Mouse (Mus musculus) retina, postnatal 1 day (tissue): ENCODE data around the gene Kdf1.

ENCODE experiments used
- DNase-seq: peaks from one replicate; pipeline ENCODE4 v3.0.0-alpha.2; 2012

The Kdf1 gene

DNA sequence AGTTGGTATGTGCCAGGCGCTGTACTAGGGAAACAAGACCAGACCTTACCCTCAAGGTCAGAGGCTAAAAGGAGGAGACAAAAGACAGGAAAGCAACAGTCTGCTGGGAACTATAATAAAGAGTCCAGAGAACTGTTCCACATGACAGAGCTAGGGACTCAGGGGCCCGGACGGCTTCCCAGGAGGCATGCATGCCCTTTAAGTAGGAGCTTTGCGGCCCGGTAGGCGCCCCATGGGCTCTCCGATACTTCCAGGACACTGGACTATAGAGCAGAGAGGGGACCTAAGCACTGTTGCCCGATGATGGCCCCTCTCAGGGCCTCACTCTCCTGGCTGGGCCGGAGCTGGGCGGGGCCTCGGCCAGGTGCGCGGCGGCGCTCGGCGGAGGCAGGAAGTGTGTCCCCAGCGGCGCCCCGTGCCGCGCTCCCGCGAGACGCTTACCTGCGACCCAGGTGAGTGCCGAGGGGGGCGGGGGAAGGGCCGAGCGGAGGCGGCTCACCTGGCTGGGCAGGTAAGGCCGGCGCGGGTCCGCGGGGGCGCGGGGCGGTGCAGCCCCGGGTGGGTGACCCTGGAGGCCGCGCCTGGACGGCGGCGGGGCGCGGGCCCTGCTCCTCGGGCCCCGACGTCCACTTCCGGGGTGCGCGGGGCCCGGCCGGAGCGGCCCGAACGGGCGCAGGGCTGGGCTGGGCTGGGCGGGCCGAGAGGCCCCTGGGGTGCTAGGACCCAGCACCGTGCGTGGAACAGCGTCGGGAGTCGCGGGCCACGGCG is at the start of gene Kdf1:
Kdf1 (plus strand) TSS at position 363 of the 768 bp plus-strand sequence.
- no peak for DNase-seq

DNA sequence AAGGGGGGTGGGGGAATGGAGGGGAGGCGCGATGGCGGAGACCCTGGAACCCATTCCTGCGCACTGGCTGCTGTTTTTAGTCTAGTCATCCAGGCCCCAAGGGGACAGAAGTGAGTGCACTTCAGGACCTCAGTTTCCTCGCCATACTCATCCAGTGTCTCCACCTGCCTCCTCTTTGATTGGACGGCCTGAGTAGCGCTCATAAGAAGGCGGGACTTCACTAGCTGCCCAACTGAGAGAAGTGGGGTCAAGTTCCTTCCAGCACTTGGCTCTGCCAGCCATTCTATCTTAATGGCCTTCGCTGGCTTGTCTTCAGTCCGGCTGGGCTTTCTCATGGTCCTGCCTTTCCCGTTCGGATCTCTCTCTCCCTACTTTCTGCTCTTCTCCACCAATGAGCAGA is 49.6 kb upstream of the Kdf1 start:
- DNase-seq, result peak; percentile 55

DNA sequence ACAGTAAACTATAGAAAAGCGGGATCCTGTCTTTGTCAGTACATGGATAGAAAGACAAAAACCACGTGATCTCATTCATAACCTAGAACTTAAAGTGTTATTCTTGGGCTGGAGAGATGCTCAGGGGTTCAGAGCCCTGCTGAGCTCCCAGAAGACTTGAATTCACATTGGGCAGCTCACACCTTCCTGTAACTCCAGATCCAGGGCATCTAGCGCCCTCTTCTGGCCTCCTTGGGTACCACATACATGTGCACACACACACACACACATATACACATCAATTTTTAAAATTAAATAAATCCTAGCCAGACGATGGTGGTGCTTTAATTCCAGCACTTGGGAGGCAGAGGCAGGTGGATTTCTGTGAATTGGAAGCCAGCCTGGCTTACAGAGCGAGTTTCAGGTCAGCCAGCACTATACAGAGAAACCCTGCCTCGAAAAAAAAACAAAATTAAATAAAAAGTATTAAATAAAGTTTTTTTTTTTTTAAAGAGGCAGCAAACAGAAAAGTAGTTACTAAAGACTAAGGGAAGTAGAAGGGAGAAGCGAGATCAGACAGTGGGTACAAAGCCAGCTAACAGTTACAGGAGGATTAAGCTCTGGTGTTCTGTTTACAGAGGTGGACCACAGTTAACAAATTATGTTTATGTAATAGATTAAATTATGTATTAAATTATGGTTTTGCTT is 47.5 kb upstream of the Kdf1 start:
- DNase-seq, result no peak

DNA sequence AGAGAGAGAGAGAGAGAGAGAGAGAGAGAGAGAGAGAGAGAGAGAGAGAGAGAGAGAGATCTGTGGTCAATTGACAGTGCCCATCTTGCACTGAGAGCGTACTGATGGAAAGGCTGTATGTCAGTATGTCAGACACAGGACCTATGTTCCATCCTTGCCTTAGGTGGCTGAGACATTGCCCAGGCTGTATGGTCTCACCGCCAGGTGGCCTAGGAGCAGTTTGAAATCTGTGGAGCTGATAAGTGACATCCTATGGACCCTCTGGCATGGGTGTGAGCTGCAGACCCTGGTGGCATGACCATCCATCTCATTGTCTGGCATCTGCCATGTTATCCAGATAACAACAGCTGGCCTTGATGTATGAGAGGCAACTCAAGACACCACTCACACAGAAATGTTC is 44.9 kb upstream of the Kdf1 start:
- no peak for DNase-seq

- peak; percentile 99 for DNase-seq
These were observed 39.1 kb upstream of the Kdf1 start, which contains the start of gene Tent5b for GRCm38 (mm10) chr4:133479458-133480184. Tent5b (plus strand) TSS chr4:133480132.

GRCm38 (mm10) chr4:133480185-133480537 is 38.6 kb upstream of the Kdf1 start:
- no peak for DNase-seq

GRCm38 (mm10) chr4:133480754-133481153 is 38.0 kb upstream of the Kdf1 start:
- DNase-seq, result no peak

GRCm38 (mm10) chr4:133481488-133481887 is 37.3 kb upstream of the Kdf1 start:
- DNase-seq, result no peak

- no peak for DNase-seq
These were observed 36.3 kb upstream of the Kdf1 start for GRCm38 (mm10) chr4:133482479-133482878.

- DNase-seq, result peak; percentile 25
These were observed 34.3 kb upstream of the Kdf1 start for GRCm38 (mm10) chr4:133484266-133485025.

GRCm38 (mm10) chr4:133485691-133486425 is 32.9 kb upstream of the Kdf1 start:
- no peak for DNase-seq

- no peak for DNase-seq
These were observed 31.9 kb upstream of the Kdf1 start for GRCm38 (mm10) chr4:133486673-133487357.

DNA sequence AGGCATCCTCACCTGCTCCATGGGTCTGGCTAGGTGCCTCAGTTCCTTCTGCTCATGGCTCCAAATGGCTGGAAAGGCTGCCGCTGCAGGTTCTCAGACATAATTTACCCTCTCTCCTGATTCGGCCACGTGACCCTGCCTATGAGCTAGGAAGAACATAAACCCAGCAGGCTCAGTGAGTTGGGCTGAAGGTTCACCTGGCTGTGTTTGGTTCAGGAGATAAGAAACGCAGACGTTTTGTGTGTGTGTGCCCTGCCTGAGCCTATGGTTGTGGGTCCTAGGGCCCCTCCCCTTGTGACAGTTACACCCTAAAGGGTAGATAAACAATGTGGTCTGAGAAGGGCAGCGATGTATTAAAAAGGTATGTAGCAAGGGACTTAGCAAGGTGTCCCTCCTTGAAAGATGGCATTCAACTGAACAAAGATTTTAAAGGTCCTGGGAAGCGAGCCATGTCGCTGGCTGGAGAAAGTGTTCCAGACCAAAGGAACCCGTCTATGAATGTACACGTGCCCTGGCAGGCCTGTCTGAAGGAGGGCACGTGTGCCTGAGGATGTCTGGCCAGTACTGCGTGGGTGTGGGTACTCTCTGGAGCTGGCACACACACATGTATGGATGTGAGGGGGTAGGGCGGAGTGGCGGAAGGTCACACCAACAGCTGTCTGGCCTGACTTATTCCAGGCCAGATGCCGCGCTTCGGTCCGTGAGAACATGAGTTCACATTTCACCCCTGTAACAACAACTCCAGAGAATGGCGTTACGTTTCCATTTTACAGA is 30.0 kb upstream of the Kdf1 start:
- DNase-seq, result no peak

- peak; percentile 81 for DNase-seq
These were observed 29.1 kb upstream of the Kdf1 start for GRCm38 (mm10) chr4:133489489-133490245.

- peak; percentile 27 for DNase-seq
These were observed 27.0 kb upstream of the Kdf1 start for GRCm38 (mm10) chr4:133491800-133492199.

GRCm38 (mm10) chr4:133493895-133494294 is 24.9 kb upstream of the Kdf1 start:
- DNase-seq, result no peak

DNA sequence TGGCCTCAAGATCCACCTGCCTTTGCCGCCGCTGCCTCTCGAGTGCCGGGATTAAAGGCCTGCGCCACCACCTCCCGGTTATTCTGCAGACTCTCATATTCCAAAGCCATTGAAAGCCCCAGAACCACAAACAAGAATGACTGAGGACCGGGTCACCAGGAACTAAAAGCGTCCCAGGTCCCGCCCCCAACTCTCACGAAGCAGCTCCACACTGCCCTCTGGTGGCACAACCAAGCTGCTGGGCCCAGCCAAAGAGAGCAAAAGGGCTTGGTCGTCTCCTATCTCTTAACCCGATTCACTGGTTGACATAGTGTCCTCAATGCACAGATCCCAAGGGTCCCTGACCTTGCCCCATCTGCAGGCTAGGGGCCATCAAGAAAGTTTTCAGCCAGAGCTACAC is 24.3 kb upstream of the Kdf1 start:
- peak; percentile 88 for DNase-seq

- DNase-seq, result no peak
These were observed 23.9 kb upstream of the Kdf1 start for GRCm38 (mm10) chr4:133494867-133495266.

DNA sequence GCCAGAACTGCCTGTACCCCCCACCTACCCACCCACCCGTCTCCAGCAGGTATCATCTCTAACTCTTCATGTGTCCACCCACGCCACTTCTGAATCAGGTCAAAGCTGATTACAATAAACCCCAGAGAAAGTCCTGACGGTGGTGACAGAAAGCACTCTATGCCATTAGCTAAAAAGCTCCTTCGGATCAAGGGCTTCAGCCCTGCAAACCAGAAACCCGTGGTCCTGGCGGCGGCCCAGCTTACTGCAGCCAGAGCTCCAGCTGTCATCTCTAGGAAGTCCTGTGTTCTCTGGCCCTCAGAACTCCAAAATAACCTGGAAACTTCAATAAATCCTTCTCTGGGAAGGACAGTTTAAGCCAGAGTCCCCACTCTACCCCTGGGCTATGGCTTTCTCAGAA is 23.1 kb upstream of the Kdf1 start:
- DNase-seq, result peak; percentile 67
